Mouse (Mus musculus): ENCODE data around the gene Flywch1. TPM values are rescaled to one million over a fixed set of nuclear protein-coding genes. Genes with fewer than 3 reads are reported as not detected.
"Not testable (repeated sequence)": the region's sequence is repeated elsewhere in the genome, so short reads cannot be mapped to it uniquely, and the experiment has no call there.

Flywch1 gene
- polyA plus RNA-seq, 1 experiment: 53.7 TPM

- Histone ChIP-seq H3K4me1 (peaks cover 33% of the 10 kb centered on the region), H3K27me3 (replicated peaks) (peaks cover 4% of the 10 kb centered on the region), H3K9me3 (no peaks in the 10 kb centered on the region), H3K36me3 (replicated peaks; ENCODE audit: low read length) (no peaks in the 10 kb centered on the region), H3K4me3 (replicated peaks) (peak within 1 kb of the TSS; percentile 89)
- TF ChIP-seq GATA1 (IDR thresholded peaks at IDR 0.05; ENCODE audit: borderline replicate concordance, low read length) (no peak), FLI1 (IDR thresholded peaks at IDR 0.05; ENCODE audit: low read length) (no peak)
Observed at GRCm38 (mm10) chr17:23785561-23786471, 14.4 kb upstream of the Flywch1 start, which contains the start of gene Flywch2. Gene Flywch2 (minus strand): TSS chr17:23786081.

- no peak overlapping the region for H3K4me3 ChIP-seq (replicated peaks)
- H3K27me3 ChIP-seq (replicated peaks): peaks cover 6% of the 10 kb centered on the region
- TF ChIP-seq GATA1 (IDR thresholded peaks at IDR 0.05; ENCODE audit: borderline replicate concordance, low read length) (no peak), FLI1 (IDR thresholded peaks at IDR 0.05; ENCODE audit: low read length) (no peak)
- H3K36me3 ChIP-seq (replicated peaks; ENCODE audit: low read length): no peaks in the 10 kb centered on the region
- peaks cover 25% of the 10 kb centered on the region for H3K4me1 ChIP-seq
- no peaks in the 10 kb centered on the region for H3K9me3 ChIP-seq
Observed at GRCm38 (mm10) chr17:23783352-23783751, 11.9 kb upstream of the Flywch1 start.

GRCm38 (mm10) chr17:23778447-23778846 lies 7.0 kb upstream of the Flywch1 start:
- Histone ChIP-seq H3K4me3 (replicated peaks) (no peak overlapping the region), H3K27me3 (replicated peaks) (peaks cover 2% of the 10 kb centered on the region), H3K4me1 (peaks cover 42% of the 10 kb centered on the region), H3K9me3 (no peaks in the 10 kb centered on the region), H3K36me3 (replicated peaks; ENCODE audit: low read length) (no peaks in the 10 kb centered on the region)
- TF ChIP-seq GATA1 (IDR thresholded peaks at IDR 0.05; ENCODE audit: borderline replicate concordance, low read length) (no peak), FLI1 (IDR thresholded peaks at IDR 0.05; ENCODE audit: low read length) (no peak)

- TF ChIP-seq GATA1 (IDR thresholded peaks at IDR 0.05; ENCODE audit: borderline replicate concordance, low read length) (no peak), FLI1 (IDR thresholded peaks at IDR 0.05; ENCODE audit: low read length) (no peak)
- Histone ChIP-seq H3K27me3 (replicated peaks) (peaks cover 2% of the 10 kb centered on the region), H3K36me3 (replicated peaks; ENCODE audit: low read length) (no peaks in the 10 kb centered on the region), H3K4me1 (peaks cover 42% of the 10 kb centered on the region), H3K4me3 (replicated peaks) (peak overlapping the region; percentile 62), H3K9me3 (no peaks in the 10 kb centered on the region)
Observed at GRCm38 (mm10) chr17:23777141-23777540, 5.7 kb upstream of the Flywch1 start.

- no peaks in the 10 kb centered on the region for H3K36me3 ChIP-seq (replicated peaks; ENCODE audit: low read length)
- H3K4me1 ChIP-seq: peaks cover 42% of the 10 kb centered on the region
- TF ChIP-seq GATA1 (IDR thresholded peaks at IDR 0.05; ENCODE audit: borderline replicate concordance, low read length) (no peak), FLI1 (IDR thresholded peaks at IDR 0.05; ENCODE audit: low read length) (no peak)
- H3K4me3 ChIP-seq (replicated peaks): no peak overlapping the region
- no peaks in the 10 kb centered on the region for H3K9me3 ChIP-seq
- peaks cover 2% of the 10 kb centered on the region for H3K27me3 ChIP-seq (replicated peaks)
Observed at GRCm38 (mm10) chr17:23776216-23776615, 4.8 kb upstream of the Flywch1 start.

GRCm38 (mm10) chr17:23774090-23774489 lies 2.7 kb upstream of the Flywch1 start:
- H3K27me3 ChIP-seq (replicated peaks): no peaks in the 10 kb centered on the region
- peaks cover 2% of the 10 kb centered on the region for H3K36me3 ChIP-seq (replicated peaks; ENCODE audit: low read length)
- peak overlapping the region; percentile 31 for H3K4me3 ChIP-seq (replicated peaks)
- no peak for TF ChIP-seq GATA1 (IDR thresholded peaks at IDR 0.05; ENCODE audit: borderline replicate concordance, low read length)
- no peak for TF ChIP-seq FLI1 (IDR thresholded peaks at IDR 0.05; ENCODE audit: low read length)
- no peaks in the 10 kb centered on the region for H3K9me3 ChIP-seq
- H3K4me1 ChIP-seq: peaks cover 52% of the 10 kb centered on the region

- Histone ChIP-seq H3K36me3 (replicated peaks; ENCODE audit: low read length) (peaks cover 3% of the 10 kb centered on the region), H3K4me3 (replicated peaks) (no peak overlapping the region), H3K4me1 (peaks cover 49% of the 10 kb centered on the region), H3K9me3 (no peaks in the 10 kb centered on the region), H3K27me3 (replicated peaks) (no peaks in the 10 kb centered on the region)
- TF ChIP-seq GATA1 (IDR thresholded peaks at IDR 0.05; ENCODE audit: borderline replicate concordance, low read length) (no peak), FLI1 (IDR thresholded peaks at IDR 0.05; ENCODE audit: low read length) (no peak)
Observed at GRCm38 (mm10) chr17:23773676-23774075, 2.3 kb upstream of the Flywch1 start.

- not testable (repeated sequence) for H3K36me3 ChIP-seq (replicated peaks; ENCODE audit: low read length); H3K4me3 ChIP-seq (replicated peaks); H3K9me3 ChIP-seq; H3K27me3 ChIP-seq (replicated peaks)
- peaks cover 34% of the 10 kb centered on the region for H3K4me1 ChIP-seq
Observed at GRCm38 (mm10) chr17:23772219-23772556, 786 bp upstream of the Flywch1 start.

GRCm38 (mm10) chr17:23770896-23771283 lies 512 bp downstream of the Flywch1 start:
- TF ChIP-seq GATA1 (IDR thresholded peaks at IDR 0.05; ENCODE audit: borderline replicate concordance, low read length): no peak
- TF ChIP-seq FLI1 (IDR thresholded peaks at IDR 0.05; ENCODE audit: low read length): no peak
- Histone ChIP-seq H3K9me3 (no peaks in the 10 kb centered on the region), H3K36me3 (replicated peaks; ENCODE audit: low read length) (peaks cover 6% of the 10 kb centered on the region)

GRCm38 (mm10) chr17:23770493-23770892 lies 909 bp downstream of the Flywch1 start:
- H3K4me3 ChIP-seq (replicated peaks): peak overlapping the region; percentile 96
- TF ChIP-seq FLI1 (IDR thresholded peaks at IDR 0.05; ENCODE audit: low read length) (no peak), GATA1 (IDR thresholded peaks at IDR 0.05; ENCODE audit: borderline replicate concordance, low read length) (no peak)
- H3K27me3 ChIP-seq (replicated peaks): no peaks in the 10 kb centered on the region
- no peaks in the 10 kb centered on the region for H3K9me3 ChIP-seq
- H3K4me1 ChIP-seq: peaks cover 24% of the 10 kb centered on the region
- H3K36me3 ChIP-seq (replicated peaks; ENCODE audit: low read length): peaks cover 6% of the 10 kb centered on the region

More at GRCm38 (mm10) chr17:23770896-23771283, 512 bp downstream of the Flywch1 start:
- no peaks in the 10 kb centered on the region for H3K27me3 ChIP-seq (replicated peaks)
- H3K4me3 ChIP-seq (replicated peaks): peak overlapping the region; percentile 96
- peaks cover 24% of the 10 kb centered on the region for H3K4me1 ChIP-seq

Measured in megakaryocyte, embryonic 14.5 days (primary cell).